Mouse (Mus musculus) midbrain, embryonic 16.5 days (tissue): ENCODE results near the gene Larp1. TPM values are rescaled to one million over a fixed set of nuclear protein-coding genes. Genes with fewer than 3 reads are reported as not detected.

ENCODE experiments used
- polyA plus RNA-seq: library from polyadenylated mRNA; unstranded; fragments of >200 nt; fragmentation: Nextera tagmentation; extraction: Ambion mirVana; gene quantifications from 2 replicates; pipeline ENCODE4 v1.2.1, GENCODE M21; 2015

The Larp1 gene
- polyA plus RNA-seq, 1 experiment from 2014 or later = 17.7 TPM

Other genes with a start within 250 kb of the Larp1 start
- gene Sap30l, start 207.4 kb upstream of the Larp1 start, polyA plus RNA-seq = 5.6 and 5.9 TPM in 2 replicates
- gene Hand1, start 176.2 kb upstream of the Larp1 start, polyA plus RNA-seq = not detected in 2 replicates
- 0.13 TPM in 1 of 2 replicates, not detected in the other for gene Gm12248, start 84.1 kb downstream of the Larp1 start, polyA plus RNA-seq
- 105 and 113 TPM in 2 replicates for gene Cnot8, start 95.1 kb downstream of the Larp1 start, polyA plus RNA-seq
- gene Gemin5, start 159.5 kb downstream of the Larp1 start, polyA plus RNA-seq = 12.7 and 13.9 TPM in 2 replicates
- 88.5 and 93.4 TPM in 2 replicates for gene Mrpl22, start 162.6 kb downstream of the Larp1 start, polyA plus RNA-seq
- 1.2 and 1.6 TPM in 2 replicates for gene Igtp, start 190.5 kb downstream of the Larp1 start, polyA plus RNA-seq
- 1.0 and 1.1 TPM in 2 replicates for gene Irgm2, start 190.6 kb downstream of the Larp1 start, polyA plus RNA-seq